Mouse (Mus musculus) frontal cortex, postnatal 10 days (tissue): ENCODE results near the gene Ccm2l.

Source experiments
- DNase-seq, 2 experiments: peaks; one replicate each; pipeline ENCODE4 v3.0.0; 2022; ENCODE audit warnings: low spot score in 2 of 2, mixed read lengths in 1 of 2

Gene Ccm2l

DNA sequence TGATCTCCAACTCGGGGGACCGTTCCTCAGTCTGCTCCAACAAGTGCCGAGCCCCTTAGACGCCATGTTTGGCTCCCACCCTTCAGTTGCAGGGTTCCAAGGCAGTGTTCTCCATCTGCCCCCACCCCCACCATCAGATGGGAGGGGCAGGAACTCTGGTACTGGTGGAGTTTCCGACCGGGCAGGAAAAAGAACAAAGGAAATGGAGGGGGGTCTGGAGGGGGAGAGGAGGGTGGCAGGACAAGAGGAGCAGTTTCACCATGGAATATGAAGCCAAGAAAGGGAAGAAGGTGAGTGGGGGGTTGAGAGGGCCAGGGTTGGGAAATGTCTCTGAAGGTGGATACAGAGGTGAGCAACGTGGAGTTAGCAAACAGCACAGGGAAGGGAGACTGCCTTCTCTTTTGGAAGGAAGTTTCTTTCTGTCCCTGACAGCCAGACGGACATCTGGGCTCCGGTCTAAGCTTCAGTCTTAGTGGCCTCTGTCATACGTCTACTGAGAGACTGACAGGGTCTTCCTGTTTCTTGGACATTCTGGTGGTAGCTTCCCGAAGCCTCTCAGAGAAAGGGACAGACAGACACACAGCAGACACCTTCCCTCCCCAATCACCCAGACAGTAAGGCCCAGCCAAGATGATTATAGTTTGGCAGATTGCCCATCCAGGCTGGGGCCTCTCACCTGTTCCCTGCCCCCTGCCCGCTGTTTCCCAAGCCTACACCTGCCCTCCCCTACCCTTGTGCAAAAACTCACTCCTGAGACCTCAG is at the start of gene Ccm2l:
TSS of gene Ccm2l (plus strand) at position 209 of the 762 bp plus-strand sequence.
- no peak for DNase-seq

DNA sequence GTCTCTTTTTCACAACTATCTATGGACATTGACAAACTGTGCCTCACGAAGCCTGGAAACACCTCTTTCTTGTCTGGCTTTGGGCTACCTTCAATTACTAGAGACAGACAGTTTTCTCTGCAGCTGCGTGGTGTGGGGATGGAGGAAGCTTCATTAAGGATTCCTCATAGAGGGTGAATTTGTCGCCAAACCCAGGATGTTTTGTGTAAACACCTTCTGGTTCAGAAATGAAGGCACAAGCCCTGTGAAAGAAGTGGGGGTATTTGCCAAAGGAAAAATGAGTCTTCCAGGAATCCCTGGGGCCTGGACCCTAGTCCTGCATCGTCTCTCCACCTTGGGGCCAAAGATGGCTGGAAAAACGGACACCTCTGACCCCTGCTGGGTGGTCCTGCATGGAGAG is 49.0 kb upstream of the Ccm2l start:
- DNase-seq = no peak

DNA sequence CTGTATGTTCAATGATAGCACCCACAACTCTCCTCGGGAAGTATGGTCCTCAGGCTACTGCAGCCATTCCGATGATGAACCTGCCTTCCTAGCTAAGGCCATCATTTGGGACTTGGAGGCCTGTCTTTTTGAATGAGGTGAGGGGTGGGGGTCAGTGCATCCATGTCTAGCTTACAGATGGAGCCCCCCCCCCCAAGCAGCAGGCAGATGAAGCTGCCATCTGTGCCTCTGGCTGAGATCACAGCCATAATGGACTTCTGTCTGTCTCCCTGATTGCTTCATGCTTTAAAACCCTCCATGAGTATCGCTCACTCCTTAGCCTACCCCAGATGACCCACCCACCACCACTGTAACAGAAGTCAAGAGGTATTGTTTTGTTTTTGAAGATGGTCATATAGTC is 46.4 kb upstream of the Ccm2l start:
- no peak for DNase-seq

DNA sequence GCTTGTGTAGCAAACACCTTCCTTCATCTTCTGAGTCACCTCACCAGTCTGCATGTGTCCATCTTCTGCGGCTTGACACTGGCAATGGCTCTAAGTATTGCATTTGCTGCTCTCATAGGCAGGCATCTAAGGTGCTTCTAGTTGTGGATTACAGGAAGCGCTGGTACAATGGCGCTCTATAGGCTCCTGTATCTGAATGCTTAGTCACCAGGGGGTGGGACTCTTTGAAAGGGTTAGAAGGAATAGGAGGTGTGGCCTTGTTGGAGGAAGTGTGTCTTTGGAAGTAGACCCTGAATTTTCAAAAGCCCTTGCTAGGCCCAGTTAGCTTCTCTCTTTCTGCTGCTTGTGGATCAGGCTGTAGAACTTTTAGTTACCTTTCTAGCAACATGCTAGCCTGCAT is 44.6 kb upstream of the Ccm2l start:
- DNase-seq = no peak

DNA sequence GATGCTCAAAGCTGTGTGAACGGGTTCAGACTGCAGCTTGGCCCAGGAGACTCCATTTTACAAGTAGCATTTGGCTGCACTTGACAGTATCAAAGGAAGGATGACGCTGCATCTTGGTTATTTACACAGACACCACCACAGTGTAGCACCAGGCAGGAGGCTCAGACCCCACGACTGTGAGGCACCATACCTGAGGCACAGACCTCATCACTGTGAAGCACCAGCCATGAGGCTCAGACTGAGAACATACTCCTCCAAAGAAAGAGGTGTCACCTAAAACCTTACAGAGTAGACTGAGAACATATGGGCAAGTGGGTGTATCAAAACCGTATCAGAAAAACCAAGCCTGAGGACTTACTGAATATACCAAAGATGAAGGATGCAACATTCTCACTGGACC is 42.9 kb upstream of the Ccm2l start:
- DNase-seq = no peak

DNA sequence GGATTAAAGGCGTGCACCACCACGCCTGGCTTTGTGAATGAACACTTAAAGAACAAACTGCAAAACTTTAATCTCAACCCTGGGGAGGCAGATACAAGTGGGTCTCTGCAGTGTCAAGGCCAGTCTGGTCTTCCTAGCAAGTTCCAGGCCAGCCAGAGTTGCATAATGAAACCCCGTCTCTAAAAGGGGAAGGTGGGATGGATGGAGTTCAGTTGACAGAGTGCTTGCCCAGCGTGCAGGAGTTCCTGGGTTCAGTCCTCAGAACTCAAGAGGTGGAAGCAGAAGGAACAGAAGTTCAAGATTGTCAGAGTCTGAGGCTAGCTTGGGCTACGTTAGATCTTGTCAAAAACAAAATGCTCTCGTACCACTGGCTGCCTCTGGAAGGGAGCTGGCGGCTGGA is 39.7 kb upstream of the Ccm2l start:
- DNase-seq = no peak

DNA sequence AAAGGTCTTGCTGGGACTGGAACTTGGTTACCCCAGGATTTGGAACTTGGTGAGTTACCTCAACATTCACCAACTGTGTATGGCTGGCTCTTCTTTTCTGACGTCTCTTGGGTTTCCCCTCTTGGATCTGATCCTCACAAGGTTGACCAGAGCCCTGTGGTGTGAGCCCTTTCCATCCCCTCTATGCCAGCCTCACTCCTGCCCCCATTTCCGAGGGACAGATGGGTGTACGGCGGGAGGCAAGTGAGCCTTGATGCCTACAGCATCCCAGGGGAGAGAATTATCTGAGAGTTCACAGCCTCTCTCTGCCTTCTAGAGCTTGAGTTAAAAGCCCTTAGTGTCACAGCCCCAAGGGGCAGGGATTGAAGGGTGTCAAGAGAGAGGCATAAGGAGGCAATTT is 38.3 kb upstream of the Ccm2l start:
- no peak for DNase-seq

DNA sequence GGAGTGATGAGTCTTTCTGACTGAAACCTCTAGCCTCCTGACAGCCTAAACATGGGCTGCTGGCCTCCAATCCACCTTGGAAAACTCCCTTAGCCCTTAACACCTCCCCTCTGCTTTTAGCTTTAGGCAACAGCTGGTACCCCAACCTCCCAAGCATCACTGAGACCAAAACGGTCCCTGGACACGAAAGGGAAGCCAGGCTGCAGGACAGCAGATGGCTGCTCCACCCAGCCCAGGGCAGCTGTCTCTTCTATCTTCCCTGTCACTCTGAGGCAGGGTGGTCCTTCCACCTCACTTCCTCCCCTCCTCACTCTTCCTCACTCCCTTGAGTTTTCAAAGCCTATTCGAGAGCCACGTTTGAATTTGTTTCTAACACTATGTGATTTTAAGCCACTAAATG is 35.3 kb upstream of the Ccm2l start:
- DNase-seq = no peak

DNA sequence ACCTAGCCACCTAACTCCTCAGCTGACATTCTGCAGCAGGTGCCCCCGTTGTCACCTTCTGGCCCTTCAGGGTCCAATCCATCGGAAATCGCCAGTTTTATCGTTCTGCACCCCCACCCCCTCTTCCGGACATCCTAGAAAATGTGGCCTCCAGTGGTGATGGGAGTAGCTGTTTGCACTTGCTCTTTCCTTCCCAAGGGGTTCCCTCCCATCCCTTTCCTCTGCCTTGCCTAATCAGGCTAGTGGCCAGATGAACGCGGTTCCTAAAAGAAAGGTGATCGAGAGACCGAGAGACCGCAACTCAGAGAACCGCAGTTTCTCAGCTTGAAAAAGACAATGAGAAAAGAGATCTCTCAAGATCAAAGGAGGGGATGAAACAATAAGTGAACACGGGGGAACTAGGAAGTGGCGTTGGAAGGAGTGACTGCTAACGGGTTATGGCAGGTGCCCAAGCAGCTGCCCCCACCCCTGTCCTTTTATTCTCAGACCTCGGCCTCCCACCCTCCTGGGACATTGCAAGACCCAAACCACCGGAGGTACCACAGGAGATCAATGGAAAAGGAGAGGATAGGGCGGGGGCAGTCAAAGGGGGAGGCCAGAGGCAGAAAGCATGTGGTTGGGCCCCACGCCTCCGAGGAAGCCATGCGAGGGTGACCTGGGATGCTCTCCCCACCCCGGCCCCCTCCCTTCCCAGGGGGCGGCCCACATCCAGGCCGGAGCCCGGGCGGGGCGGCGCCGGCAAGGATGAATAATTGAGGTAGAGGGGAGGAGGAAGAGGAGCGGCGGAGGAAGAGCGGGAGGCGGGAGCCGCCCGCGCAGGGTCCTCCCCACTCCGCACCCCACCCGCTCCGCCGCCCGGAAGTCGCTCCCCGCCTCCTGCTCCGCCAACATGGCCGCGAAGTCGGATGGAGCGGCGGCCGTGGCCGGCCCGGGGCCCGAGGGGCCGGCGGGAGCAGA is 34.4 kb upstream of the Ccm2l start, which contains the start of gene Xkr7:
TSS of gene Xkr7 (plus strand) at position 727 of the 957 bp plus-strand sequence.
- peak in 1 of 2 experiments; percentile 38 for DNase-seq

DNA sequence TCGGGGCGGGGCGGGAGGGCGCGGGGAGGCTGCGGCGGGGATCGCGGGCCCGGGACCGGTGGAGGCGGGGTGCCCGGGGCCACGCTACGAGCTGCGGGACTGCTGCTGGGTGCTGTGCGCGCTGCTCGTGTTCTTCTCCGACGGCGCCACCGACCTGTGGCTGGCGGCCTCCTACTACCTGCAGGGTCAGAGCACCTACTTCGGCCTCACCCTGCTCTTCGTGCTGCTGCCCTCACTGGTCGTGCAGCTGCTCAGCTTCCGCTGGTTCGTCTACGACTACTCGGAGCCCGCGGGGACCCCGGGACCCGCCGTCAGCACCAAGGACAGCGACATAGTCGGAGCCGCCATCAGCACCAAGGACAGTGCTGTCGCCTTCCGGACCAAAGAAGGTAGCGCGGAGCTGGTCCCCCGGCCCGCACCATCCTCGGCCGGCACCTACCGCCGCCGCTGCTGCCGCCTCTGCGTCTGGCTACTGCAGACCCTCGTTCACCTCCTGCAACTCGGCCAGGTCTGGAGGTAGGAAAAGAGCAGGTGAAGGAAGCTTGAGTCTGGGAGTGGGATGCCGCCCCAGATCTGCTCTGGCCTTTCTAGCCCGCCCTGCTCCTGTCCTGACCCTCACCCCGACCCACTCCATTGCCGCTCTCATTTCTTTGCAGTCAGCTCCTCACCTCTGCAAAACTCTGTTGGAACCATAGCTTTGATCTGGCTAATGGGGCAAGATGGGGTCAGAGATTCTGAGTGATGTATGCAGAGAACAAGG is 33.5 kb upstream of the Ccm2l start:
- peak in 1 of 2 experiments; percentile 66 for DNase-seq

DNA sequence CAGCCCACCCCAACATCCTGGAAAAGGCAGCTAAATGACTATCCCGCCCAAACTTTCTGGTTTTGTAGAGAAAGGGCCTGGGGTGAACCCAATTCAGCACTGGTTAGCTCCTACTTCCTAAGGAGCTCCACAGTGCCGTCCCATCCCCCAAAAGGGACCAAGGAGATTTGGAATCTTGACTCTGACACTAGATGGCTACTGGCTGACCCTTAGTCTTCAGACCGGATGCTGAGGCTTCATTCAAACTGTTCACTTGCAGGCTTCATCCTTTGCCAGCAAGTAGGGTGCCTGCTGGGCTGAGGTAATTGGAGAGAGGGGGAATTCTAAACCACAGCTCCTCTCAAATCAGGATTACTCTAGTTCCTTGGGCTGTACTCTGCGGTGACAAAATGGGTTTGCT is 32.8 kb upstream of the Ccm2l start:
- no peak for DNase-seq

DNA sequence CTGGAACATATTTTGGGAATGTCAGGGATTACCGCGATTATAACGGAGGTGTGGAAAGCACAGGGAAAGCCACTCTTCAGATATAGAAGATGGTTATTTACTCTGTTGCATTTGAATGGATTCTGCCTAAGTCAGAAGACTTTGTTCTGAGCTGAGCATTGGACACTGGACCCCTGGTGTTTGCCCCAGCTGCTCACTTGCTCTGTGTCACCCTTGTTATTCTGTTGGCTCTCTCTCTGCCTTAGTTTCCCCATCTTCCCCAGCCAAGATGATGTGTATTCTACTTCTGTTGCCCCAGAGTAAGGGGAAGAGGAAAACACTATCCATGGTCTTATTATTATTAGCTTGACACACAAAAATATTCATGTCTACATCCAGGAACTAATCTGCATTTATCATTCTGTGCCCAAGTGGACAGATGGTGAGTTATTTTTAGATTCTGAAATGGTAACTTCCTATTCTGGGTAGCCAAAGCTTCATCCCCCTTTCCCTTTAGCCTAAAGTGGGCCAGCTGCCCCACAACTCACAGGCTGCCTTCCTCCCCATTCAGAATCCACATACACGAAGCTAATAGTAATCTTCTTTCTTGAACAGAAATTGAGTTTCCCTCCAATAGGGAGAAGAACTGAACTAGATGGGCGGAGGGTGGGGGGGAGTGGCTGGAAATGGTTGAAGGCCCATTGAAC is 32.1 kb upstream of the Ccm2l start:
- no peak for DNase-seq

DNA sequence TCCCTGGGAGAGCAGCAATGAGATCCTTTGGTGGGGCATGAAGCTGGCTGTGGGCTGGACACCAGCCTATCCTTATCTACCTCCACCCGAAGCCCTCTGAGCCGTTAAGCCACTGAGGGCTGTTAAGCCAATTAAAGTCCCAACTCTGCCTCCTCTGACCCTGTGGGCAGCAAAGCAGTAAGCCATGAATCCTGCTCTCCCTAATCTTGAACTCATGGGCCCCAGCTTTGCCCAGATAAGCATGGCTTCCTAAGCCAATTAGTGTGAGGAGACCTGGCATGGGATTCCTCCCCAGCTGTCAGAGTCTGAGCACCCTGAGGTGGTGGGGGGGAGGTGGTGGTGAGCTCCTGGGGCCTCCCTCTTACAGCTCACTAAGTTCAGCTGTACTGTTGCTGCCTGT is 29.1 kb upstream of the Ccm2l start:
- DNase-seq = no peak

DNA sequence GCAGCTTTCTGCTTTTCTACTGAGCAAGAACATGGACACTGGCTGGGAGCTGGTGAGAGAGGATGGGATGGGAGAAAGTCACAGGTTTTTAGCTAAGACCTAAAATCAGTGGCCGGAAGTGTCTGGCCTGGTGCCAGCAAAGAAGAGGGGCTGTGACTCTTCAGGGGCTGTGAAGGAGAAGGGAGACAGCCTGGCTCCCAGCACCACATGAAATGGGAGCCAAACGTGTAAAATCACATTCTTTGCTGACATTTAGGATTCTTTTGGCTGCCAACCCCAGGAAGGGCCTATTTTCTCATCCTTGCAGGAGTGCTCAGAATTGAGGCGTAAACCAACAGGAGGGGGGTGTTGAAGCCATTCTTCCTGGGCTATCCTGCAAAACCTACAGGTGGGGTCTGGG is 21.9 kb upstream of the Ccm2l start:
- no peak for DNase-seq

DNA sequence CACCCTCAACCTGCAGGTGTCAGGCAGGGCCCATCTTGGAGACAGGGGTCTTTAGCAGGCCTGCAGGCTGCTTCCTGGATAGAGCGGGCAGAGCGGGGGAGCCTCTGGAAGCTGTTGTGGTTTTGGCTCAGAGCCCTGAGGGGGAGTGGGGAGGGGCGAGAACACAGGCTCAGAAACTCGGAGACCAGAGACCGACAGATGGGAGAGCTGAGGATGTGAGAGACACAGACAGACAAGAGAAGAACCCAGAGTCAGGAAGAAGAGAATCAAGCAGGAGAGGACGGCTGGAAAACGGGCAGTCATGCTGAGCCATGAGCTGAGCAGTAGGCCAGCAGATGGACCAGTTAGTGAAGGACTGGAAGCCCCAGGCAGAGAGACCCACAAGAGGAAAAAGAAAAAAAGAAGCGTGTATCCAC is 19.9 kb upstream of the Ccm2l start:
- peak; percentile 52 to 68 for DNase-seq

DNA sequence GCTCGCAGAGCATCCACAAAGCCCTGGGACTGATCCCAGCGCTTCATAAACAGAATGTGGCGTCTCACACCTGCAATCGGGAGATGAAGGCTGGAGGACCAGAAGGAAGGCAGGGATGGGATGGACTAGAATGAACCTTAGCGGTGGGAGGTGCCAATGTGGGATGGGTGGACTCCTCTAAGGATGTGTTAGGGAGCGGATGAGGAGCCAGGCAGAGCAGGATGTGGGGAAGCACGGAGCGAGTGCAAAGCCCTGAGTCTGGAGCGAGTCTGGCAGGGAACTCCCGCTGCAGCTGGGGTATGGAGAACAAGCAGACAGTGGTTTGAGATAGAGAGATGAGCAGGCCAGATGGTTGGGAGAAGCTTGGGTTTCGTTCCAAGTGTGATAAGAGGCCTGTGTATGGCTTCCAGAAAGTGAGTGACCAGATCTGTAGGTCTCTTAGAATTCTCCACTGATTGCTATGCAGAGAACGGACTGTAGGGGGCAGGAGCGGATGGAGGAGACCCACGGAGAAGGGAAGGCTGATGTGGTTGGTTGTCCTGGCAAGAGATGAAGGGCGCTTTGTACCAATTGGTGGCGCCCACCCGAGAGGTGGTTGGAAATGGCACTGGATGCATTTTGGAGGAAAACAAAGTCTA is 17.8 kb upstream of the Ccm2l start:
- peak in 1 of 2 experiments; percentile 53 for DNase-seq

DNA sequence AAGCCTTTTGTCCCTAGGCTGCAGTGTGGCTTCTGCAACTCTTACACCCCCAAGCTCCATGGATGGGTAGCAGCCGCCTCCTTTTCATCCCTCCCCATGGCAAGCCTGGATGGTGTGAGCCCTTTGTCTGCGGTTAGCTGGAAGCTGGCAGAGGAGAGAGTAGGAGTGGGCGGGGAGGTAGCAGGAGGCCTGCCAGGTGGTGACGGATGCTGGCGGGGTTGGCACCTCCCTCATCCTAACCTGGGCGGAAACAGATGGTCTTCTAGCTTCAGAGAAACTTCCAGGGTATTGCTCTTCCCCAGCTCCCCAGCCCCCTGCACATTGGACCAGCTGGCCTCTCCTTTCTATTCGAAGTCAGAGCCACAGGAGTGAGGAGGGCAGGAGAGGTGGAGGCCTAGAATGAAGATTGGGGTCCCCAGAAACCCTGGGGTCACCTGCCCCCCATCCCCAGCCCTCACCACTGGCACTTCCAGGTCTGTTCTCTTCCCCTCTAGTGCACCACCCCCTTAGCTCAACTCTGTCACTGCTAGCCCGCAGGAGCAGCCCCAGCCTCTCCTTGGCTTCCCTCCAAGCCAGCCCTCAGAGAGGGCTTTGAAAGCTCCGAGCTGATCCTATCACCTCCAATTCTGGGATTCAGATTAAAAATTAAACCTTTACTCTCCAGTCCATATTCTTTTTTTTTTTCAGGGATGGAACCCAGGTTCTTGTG is 16.3 kb upstream of the Ccm2l start:
- DNase-seq = no peak

DNA sequence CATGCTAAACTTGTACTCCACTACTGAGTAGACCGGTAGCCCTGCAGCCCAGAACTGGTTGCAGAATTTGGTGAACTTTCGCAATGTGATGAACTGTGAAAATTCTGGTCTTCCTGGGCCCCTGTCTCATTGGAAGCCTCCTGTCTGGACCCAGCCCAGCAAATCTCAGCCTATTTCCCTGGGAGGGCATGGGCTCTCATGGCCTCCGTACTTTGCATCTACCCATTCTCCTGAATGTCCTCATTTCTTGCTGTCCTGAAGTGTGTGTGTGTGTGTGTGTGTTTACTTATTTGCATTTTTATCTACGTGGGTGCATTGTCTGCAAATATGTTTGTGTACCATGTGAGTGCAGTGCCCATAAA is 15.8 kb upstream of the Ccm2l start:
- DNase-seq = no peak

DNA sequence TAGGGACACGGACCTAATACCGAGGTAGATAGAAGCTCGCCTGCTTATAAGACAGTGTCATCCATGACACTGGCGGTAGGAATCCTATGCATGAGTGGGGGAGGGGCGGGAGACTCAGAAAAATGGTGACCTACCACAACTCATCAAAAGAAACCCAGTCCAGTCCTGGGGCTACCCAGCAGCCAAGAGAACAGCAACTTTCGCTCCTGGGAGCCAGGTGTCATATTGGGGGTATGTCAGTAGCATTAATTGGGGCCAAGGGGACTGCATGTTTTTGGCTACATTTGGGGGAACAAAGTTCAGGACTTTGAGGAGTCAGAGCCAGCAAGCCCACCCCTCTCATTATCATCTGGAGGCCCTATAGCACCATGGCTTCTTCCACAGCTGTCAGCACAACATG is 14.7 kb upstream of the Ccm2l start:
- no peak for DNase-seq

DNA sequence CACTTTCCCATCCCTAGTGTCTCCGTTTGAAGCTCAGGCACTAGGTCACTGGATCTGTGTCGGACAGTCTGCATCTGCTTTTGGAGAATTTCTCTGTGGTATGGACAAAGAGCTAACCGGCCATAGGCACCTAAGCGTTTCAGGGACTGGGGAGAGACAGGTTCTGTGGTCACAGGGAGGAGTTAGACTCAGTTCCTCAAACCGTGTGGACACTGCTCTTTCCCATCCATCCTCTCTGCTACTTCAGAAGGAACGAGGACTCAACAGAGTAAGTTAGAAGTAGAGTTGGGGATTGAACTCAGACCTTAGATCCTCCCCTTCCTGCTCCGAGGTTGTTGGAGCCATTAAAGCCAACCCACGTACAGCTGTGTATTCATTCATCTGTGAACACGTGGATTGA is 14.2 kb upstream of the Ccm2l start:
- no peak for DNase-seq
